Mouse (Mus musculus) CH12.LX (cell line): ENCODE data around the gene Lrrc8a. TPM values are rescaled to one million over a fixed set of nuclear protein-coding genes. Genes with fewer than 3 reads are reported as not detected.

Experiments
- DNase-seq: peaks from one replicate; pipeline ENCODE4 v3.0.0-alpha.2; 2013; ENCODE audit errors: extremely low read depth
- H3K27ac ChIP-seq: 2 replicates; pipeline ENCODE4 v1.5.1; 2012; ENCODE audit warnings: low read depth, mild to moderate bottlenecking, control low read depth, moderate library complexity; ENCODE audit not compliant: insufficient read depth
- H3K27me3 ChIP-seq: replicated peaks from 2 replicates; pipeline ENCODE3; 2012; ENCODE audit warnings: inconsistent platforms
- H3K36me3 ChIP-seq, 2 experiments: replicated peaks in 1 of 2; 2 replicates each; pipeline versions ENCODE3 to v1.6.1; 2012; ENCODE audit warnings: inconsistent platforms in 1 of 2, low read length in 1 of 2, mild to moderate bottlenecking in 1 of 2, mixed read lengths in 1 of 2, moderate library complexity in 1 of 2; ENCODE audit not compliant: control insufficient read depth in 1 of 2, insufficient read depth in 1 of 2
- H3K4me1 ChIP-seq, 2 experiments: 2 replicates each; pipeline ENCODE4 v1.6.1; 2012; ENCODE audit warnings: inconsistent platforms in 1 of 2, moderate library complexity in 1 of 2; ENCODE audit not compliant: insufficient read depth in 2 of 2, control insufficient read depth in 1 of 2
- H3K4me2 ChIP-seq: 2 replicates; pipeline ENCODE4 v1.6.1; 2012; ENCODE audit warnings: low read depth, mild to moderate bottlenecking, control low read depth; ENCODE audit not compliant: poor library complexity, insufficient read depth, severe bottlenecking
- H3K4me3 ChIP-seq, 3 experiments: fragments of 150-350 bp in 1 of 3; sonication (generic) in 1 of 3; replicated peaks in 1 of 3; 2 replicates each; pipeline versions ENCODE3 to v1.5.1; 2011 to 2012; ENCODE audit warnings: low read depth in 2 of 3, low read length in 2 of 3, mild to moderate bottlenecking in 2 of 3, moderate library complexity in 2 of 3, control low read depth in 1 of 3, improper control_type of control experiment in 1 of 3, inconsistent platforms in 1 of 3, mixed read lengths in 1 of 3; ENCODE audit not compliant: poor library complexity in 1 of 3
- H3K79me2 ChIP-seq: replicated peaks from 2 replicates; pipeline ENCODE4 v1.6.1; 2012; ENCODE audit warnings: mild to moderate bottlenecking, moderate library complexity; ENCODE audit not compliant: control insufficient read depth, poor library complexity, insufficient read depth, severe bottlenecking; ENCODE audit errors: extremely low read depth
- H3K9ac ChIP-seq: 2 replicates; pipeline ENCODE4 v1.6.1; 2012; ENCODE audit warnings: low read depth, mild to moderate bottlenecking, control low read depth, moderate library complexity; ENCODE audit not compliant: insufficient read depth
- H3K9me3 ChIP-seq: replicated peaks from 2 replicates; pipeline ENCODE3; 2012; ENCODE audit warnings: low read length, inconsistent platforms, mixed read lengths
- BHLHE40 ChIP-seq: IDR thresholded peaks from 2 replicates; pipeline ENCODE4 v1.6.1; 2011; ENCODE audit warnings: mild to moderate bottlenecking, low read depth, low read length, improper control_type of control experiment
- ELF1 ChIP-seq: IDR thresholded peaks from 2 replicates; pipeline ENCODE4 v1.6.1; 2014; ENCODE audit warnings: low read depth, mild to moderate bottlenecking, inconsistent platforms, low read length, improper control_type of control experiment
- ETS1 ChIP-seq: conservative IDR thresholded peaks from 2 replicates; pipeline ENCODE4 v1.6.1; 2012; ENCODE audit warnings: low read depth, mild to moderate bottlenecking, inconsistent platforms, low read length, improper control_type of control experiment, moderate library complexity
- GABPA ChIP-seq: IDR thresholded peaks from 2 replicates; pipeline ENCODE4 v1.6.1; 2012; ENCODE audit warnings: low read depth, low read length, improper control_type of control experiment, inconsistent platforms; ENCODE audit not compliant: insufficient replicate concordance
- JUN ChIP-seq: IDR thresholded peaks from 2 replicates; pipeline ENCODE4 v1.6.1; 2011; ENCODE audit warnings: low read depth, mild to moderate bottlenecking, low read length, improper control_type of control experiment, moderate library complexity; ENCODE audit not compliant: insufficient read depth
- MAX ChIP-seq: IDR thresholded peaks from 2 replicates; pipeline ENCODE4 v1.6.1; 2011; ENCODE audit warnings: low read length, improper control_type of control experiment
- MAZ ChIP-seq: IDR thresholded peaks from 2 replicates; pipeline ENCODE4 v1.6.1; 2012; ENCODE audit warnings: low read depth, mild to moderate bottlenecking, inconsistent platforms, low read length, improper control_type of control experiment, moderate library complexity
- MEF2A ChIP-seq: IDR thresholded peaks from 2 replicates; pipeline ENCODE4 v1.6.1; 2014; ENCODE audit warnings: low read depth, mild to moderate bottlenecking, inconsistent platforms, low read length, improper control_type of control experiment, borderline replicate concordance
- MYC ChIP-seq: IDR thresholded peaks from 2 replicates; pipeline ENCODE4 v1.6.1; 2011; ENCODE audit warnings: low read depth, mild to moderate bottlenecking, improper control_type of control experiment, low read length
- NELFE ChIP-seq: IDR thresholded peaks from 2 replicates; pipeline ENCODE4 v1.6.1; 2011; ENCODE audit warnings: low read depth, low read length, improper control_type of control experiment
- NRF1 ChIP-seq: IDR thresholded peaks from 2 replicates; pipeline ENCODE4 v1.6.1; 2014; ENCODE audit warnings: low read depth, mild to moderate bottlenecking, inconsistent platforms, low read length, improper control_type of control experiment, moderate library complexity
- PAX5 ChIP-seq: IDR thresholded peaks from 2 replicates; pipeline ENCODE4 v1.6.1; 2012; ENCODE audit warnings: low read length, inconsistent platforms, mixed read lengths
- POLR2AphosphoS2 ChIP-seq: IDR thresholded peaks from 2 replicates; pipeline ENCODE4 v1.6.1; 2011; ENCODE audit warnings: low read depth, low read length, improper control_type of control experiment
- TCF12 ChIP-seq: IDR thresholded peaks from 2 replicates; pipeline ENCODE4 v1.6.1; 2014; ENCODE audit warnings: low read depth, mild to moderate bottlenecking, inconsistent platforms, low read length, improper control_type of control experiment
- UBTF ChIP-seq: IDR thresholded peaks from 2 replicates; pipeline ENCODE4 v1.6.1; 2012; ENCODE audit warnings: low read depth, mild to moderate bottlenecking, inconsistent platforms, low read length, improper control_type of control experiment, moderate library complexity
- USF2 ChIP-seq: conservative IDR thresholded peaks from 2 replicates; pipeline ENCODE4 v1.6.1; 2011; ENCODE audit warnings: low read depth, low read length, improper control_type of control experiment
- ZC3H11A ChIP-seq: IDR thresholded peaks from 2 replicates; pipeline ENCODE4 v1.6.1; 2012; ENCODE audit warnings: low read depth, mild to moderate bottlenecking, inconsistent platforms, low read length, improper control_type of control experiment
- ZKSCAN1 ChIP-seq: IDR thresholded peaks from 2 replicates; pipeline ENCODE4 v1.6.1; 2012; ENCODE audit warnings: low read depth, inconsistent platforms, low read length, improper control_type of control experiment, borderline replicate concordance
- dilution Hi-C: fragments of 300-500 bp; cut with MboI; formaldehyde crosslinking; loops from 2 replicates; pipeline ENCODE4 v1.14.3; 2020; ENCODE audit warnings: low sequenced_read_pairs; ENCODE audit not compliant: extremely low pct_unique_long_range_greater_than_20kb, extremely low pct_ligation_motif_present
- in situ Hi-C: fragments of 300-500 bp; cut with MboI; formaldehyde crosslinking; loops from 3 replicates; pipeline ENCODE4 v1.14.3; 2019; ENCODE audit warnings: low sequenced_read_pairs, low pct_ligation_motif_present, low pct_unique_long_range_greater_than_20kb, mixed read lengths
- polyA plus RNA-seq: library from polyadenylated mRNA; unstranded; fragments of >175 nt; gene quantifications from 2 replicates; pipeline ENCODE4 v1.2.1, GENCODE M21; 2012; ENCODE audit warnings: low read depth; ENCODE audit not compliant: insufficient read length
- total RNA-seq, 2 experiments: library from RNA; depleted of rRNA; stranded (reverse); fragments of 300-350 nt in 1 of 2; fragments of >200 nt in 1 of 2; gene quantifications; 2 replicates each; pipeline ENCODE4 v1.2.3; 2012 to 2014

Gene Lrrc8a
- total and polyA plus RNA-seq, 3 experiments, result 1.4 to 2.8 (median 1.8) TPM

- H3K27me3 ChIP-seq, result no peaks in the 10 kb centered on the region
Measured at GRCm38 (mm10) chr2:30199984-30200383, 37.5 kb upstream of the Lrrc8a start.

GRCm38 (mm10) chr2:30200388-30200925, 37.1 kb upstream of the Lrrc8a start:
- dilution Hi-C loops (no loop called here), in situ Hi-C loops (no loop called here)
- TF ChIP-seq NRF1 (no peak), ETS1 (no peak), PAX5 (no peak), MEF2A (no peak), GABPA (no peak), MYC (no peak), MAZ (no peak), ELF1 (no peak), MAX (no peak), JUN (no peak), BHLHE40 (no peak), ZC3H11A (no peak), TCF12 (no peak), USF2 (no peak)
- TF ChIP-seq, all 38 proteins: peak for 0
- Histone ChIP-seq H3K4me1 (peaks cover 4 to 9% of the 10 kb centered on the region in 2 experiments; a peak in 3 of 4 replicates), H3K27me3 (no peaks in the 10 kb centered on the region), H3K27ac (no peak overlapping the region), H3K36me3 (peaks cover 0 to 4% of the 10 kb centered on the region in 2 experiments), H3K9ac (no peak overlapping the region), H3K4me2 (no peak overlapping the region), H3K9me3 (no peaks in the 10 kb centered on the region), H3K4me3 (no peak overlapping the region), H3K79me2 (no peaks in the 10 kb centered on the region)
- no peak for DNase-seq

More at GRCm38 (mm10) chr2:30199984-30200383, 37.5 kb upstream of the Lrrc8a start:
- H3K36me3 ChIP-seq, result peaks cover 0 to 4% of the 10 kb centered on the region in 2 experiments
- no peaks in the 10 kb centered on the region for H3K79me2 ChIP-seq
- no peak for DNase-seq
- no peak overlapping the region for H3K4me3 ChIP-seq
- H3K9ac ChIP-seq, result no peak overlapping the region
- peaks cover 4 to 9% of the 10 kb centered on the region in 2 experiments; a peak in 3 of 4 replicates for H3K4me1 ChIP-seq
- H3K9me3 ChIP-seq, result no peaks in the 10 kb centered on the region
- in situ Hi-C loops (no loop called here), dilution Hi-C loops (no loop called here)
- TF ChIP-seq UBTF (no peak), ZKSCAN1 (no peak), POLR2AphosphoS2 (no peak), ETS1 (no peak), MEF2A (no peak), MAX (no peak), MYC (no peak), NELFE (no peak), BHLHE40 (no peak), NRF1 (no peak)
- no peak overlapping the region for H3K27ac ChIP-seq
- H3K4me2 ChIP-seq, result no peak overlapping the region
